Mouse (Mus musculus): ENCODE data around the gene Sec24b. TPM values are rescaled to one million over a fixed set of nuclear protein-coding genes. Genes with fewer than 3 reads are reported as not detected.

Gene Sec24b
- polyA plus RNA-seq, 1 experiment from 2014 or later = 34.7 TPM

Other genes starting within 250 kb of the Sec24b start
- 0.15 and 0.17 TPM in 2 replicates for gene Rrh, start 239.0 kb downstream of the Sec24b start, polyA plus RNA-seq (2015; fragmentation: Nextera tagmentation; extraction: Ambion mirVana)
- 69.1 and 72.5 TPM in 2 replicates for gene Gar1, start 230.2 kb downstream of the Sec24b start, polyA plus RNA-seq (2015; fragmentation: Nextera tagmentation; extraction: Ambion mirVana)
- 0.31 and 0.47 TPM in 2 replicates for gene Cfi, start 225.7 kb downstream of the Sec24b start, polyA plus RNA-seq (2015; fragmentation: Nextera tagmentation; extraction: Ambion mirVana)
- 21.3 and 22.0 TPM in 2 replicates for gene Pla2g12a, start 182.9 kb downstream of the Sec24b start, polyA plus RNA-seq (2015; fragmentation: Nextera tagmentation; extraction: Ambion mirVana)
- gene Casp6, start 160.1 kb downstream of the Sec24b start, polyA plus RNA-seq (2015; fragmentation: Nextera tagmentation; extraction: Ambion mirVana) = 90.6 and 91.5 TPM in 2 replicates
- 6.9 and 8.3 TPM in 2 replicates for gene Mcub, start 91.3 kb downstream of the Sec24b start, polyA plus RNA-seq (2015; fragmentation: Nextera tagmentation; extraction: Ambion mirVana)
- 21.9 and 25.0 TPM in 2 replicates for gene Col25a1, start 69.9 kb upstream of the Sec24b start, polyA plus RNA-seq (2015; fragmentation: Nextera tagmentation; extraction: Ambion mirVana)